Mouse (Mus musculus) urinary bladder, postnatal 4 days (tissue): ENCODE data around the gene Fhad1.
"Not testable (repeated sequence)": the region's sequence is repeated elsewhere in the genome, so short reads cannot be mapped to it uniquely, and the experiment has no call there.

Experiments used
- DNase-seq, 2 experiments: peaks; one replicate each; pipeline ENCODE4 v3.0.0; 2021 to 2022; ENCODE audit warnings: low spot score in 2 of 2

The Fhad1 gene

GRCm38 (mm10) chr4:142039662-142040353, 24.9 kb upstream of the Fhad1 start:
- DNase-seq: no peak

- DNase-seq: no peak
Measured at GRCm38 (mm10) chr4:142037897-142038296, 23.0 kb upstream of the Fhad1 start.

- no peak for DNase-seq
Measured at GRCm38 (mm10) chr4:142028533-142028932, 13.7 kb upstream of the Fhad1 start.

GRCm38 (mm10) chr4:142026965-142027364, 12.1 kb upstream of the Fhad1 start:
- no peak for DNase-seq

GRCm38 (mm10) chr4:142024536-142024935, 9.7 kb upstream of the Fhad1 start:
- no peak for DNase-seq

- no peak for DNase-seq
Measured at GRCm38 (mm10) chr4:142023166-142023565, 8.3 kb upstream of the Fhad1 start.

GRCm38 (mm10) chr4:142017686-142018085, 2.8 kb upstream of the Fhad1 start:
- DNase-seq: no peak

GRCm38 (mm10) chr4:142011236-142011635, 3.6 kb downstream of the Fhad1 start:
- no peak for DNase-seq

GRCm38 (mm10) chr4:142010441-142010840, 4.4 kb downstream of the Fhad1 start:
- DNase-seq: no peak

GRCm38 (mm10) chr4:142008206-142008605, 6.7 kb downstream of the Fhad1 start:
- no peak for DNase-seq

- no peak for DNase-seq
Measured at GRCm38 (mm10) chr4:142000581-142000980, 14.3 kb downstream of the Fhad1 start.

GRCm38 (mm10) chr4:141999494-142000074, 15.3 kb downstream of the Fhad1 start:
- DNase-seq: no peak

- DNase-seq: no peak
Measured at GRCm38 (mm10) chr4:141998282-141998821, 16.5 kb downstream of the Fhad1 start.

- no peak for DNase-seq
Measured at GRCm38 (mm10) chr4:141996880-141997279, 18.0 kb downstream of the Fhad1 start.

- DNase-seq: no peak
Measured at GRCm38 (mm10) chr4:141996086-141996485, 18.8 kb downstream of the Fhad1 start.

- DNase-seq: not testable (repeated sequence)
Measured at GRCm38 (mm10) chr4:141994062-141994471, 20.8 kb downstream of the Fhad1 start.

- DNase-seq: no peak
Measured at GRCm38 (mm10) chr4:141993347-141994061, 21.4 kb downstream of the Fhad1 start.

- no peak for DNase-seq
Measured at GRCm38 (mm10) chr4:141992530-141993204, 22.2 kb downstream of the Fhad1 start.

GRCm38 (mm10) chr4:141988178-141988577, 26.7 kb downstream of the Fhad1 start:
- DNase-seq: no peak

- no peak for DNase-seq
Measured at GRCm38 (mm10) chr4:141983689-141984088, 31.2 kb downstream of the Fhad1 start.

GRCm38 (mm10) chr4:141981475-141981874, 33.4 kb downstream of the Fhad1 start:
- DNase-seq: no peak

GRCm38 (mm10) chr4:141978582-141978981, 36.3 kb downstream of the Fhad1 start:
- DNase-seq: no peak
